Mouse (Mus musculus) gastrocnemius, adult 2 months (tissue): Measurements from ENCODE around the gene Krtap6-5. TPM values are rescaled to one million over a fixed set of nuclear protein-coding genes. Genes with fewer than 3 reads are reported as not detected.
"Not testable (repeated sequence)": the region's sequence is repeated elsewhere in the genome, so short reads cannot be mapped to it uniquely, and the experiment has no call there.

ENCODE experiments used
- DNase-seq: peaks from one replicate; pipeline ENCODE4 v3.0.0; 2022
- H3K27ac ChIP-seq: fragments of 200-600 bp; 2 replicates; pipeline ENCODE4 v1.8.1; 2022; ENCODE audit warnings: mild to moderate bottlenecking
- H3K4me3 ChIP-seq: fragments of 200-600 bp; 2 replicates; pipeline ENCODE4 v1.8.1; 2022; ENCODE audit warnings: mild to moderate bottlenecking, moderate library complexity
- CTCF ChIP-seq: fragments of 200-600 bp; IDR thresholded peaks from 2 replicates; pipeline ENCODE4 v1.8.1; 2022; ENCODE audit warnings: antibody characterized with exemption, mild to moderate bottlenecking, moderate library complexity
- intact Hi-C: fragments of 180-260 bp; cut with DNase I; formaldehyde crosslinking; loops from one replicate; pipeline ENCODE4 v1.15.1; 2025
- long read RNA-seq, 2 experiments: library from polyadenylated mRNA; stranded (forward); transcript quantifications; one replicate each; pipeline ENCODE4 v2.0.0; 2021
- total RNA-seq, 2 experiments: library from RNA; stranded (reverse); gene quantifications; 2 replicates each; pipeline ENCODE4 v1.2.3; 2021

Krtap6-5 gene
- not detected for total RNA-seq
- long read RNA-seq, experiment 1: 0 reads
- long read RNA-seq, experiment 2: 0 reads

DNA sequence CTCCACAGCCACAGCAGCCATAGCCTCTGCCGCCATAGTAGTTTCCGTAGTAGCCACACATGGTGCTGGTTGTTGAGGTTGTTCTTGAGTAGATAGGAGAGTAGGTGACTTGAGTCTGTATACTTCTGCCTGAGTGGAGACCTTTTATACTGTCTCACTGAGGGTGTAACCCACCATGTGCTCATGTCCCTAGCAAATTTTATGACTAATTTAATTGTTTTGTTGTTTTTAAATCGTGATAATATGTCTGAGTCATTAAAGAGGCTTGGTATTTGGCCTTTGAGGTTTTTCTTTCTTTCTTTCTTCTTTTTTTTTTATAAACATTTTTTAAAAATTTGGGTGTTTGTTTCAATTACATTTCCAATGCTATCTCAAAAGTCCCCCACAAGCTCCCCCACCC is at the start of gene Krtap6-5:
Gene Krtap6-5 (minus strand): TSS at position 101 of the 400 bp plus-strand sequence.
- no peak for TF ChIP-seq CTCF
- H3K27ac ChIP-seq: no peak within 1 kb of the TSS
- H3K4me3 ChIP-seq: no peak within 1 kb of the TSS
- intact Hi-C loops: no loop called here
- no peak for DNase-seq

DNA sequence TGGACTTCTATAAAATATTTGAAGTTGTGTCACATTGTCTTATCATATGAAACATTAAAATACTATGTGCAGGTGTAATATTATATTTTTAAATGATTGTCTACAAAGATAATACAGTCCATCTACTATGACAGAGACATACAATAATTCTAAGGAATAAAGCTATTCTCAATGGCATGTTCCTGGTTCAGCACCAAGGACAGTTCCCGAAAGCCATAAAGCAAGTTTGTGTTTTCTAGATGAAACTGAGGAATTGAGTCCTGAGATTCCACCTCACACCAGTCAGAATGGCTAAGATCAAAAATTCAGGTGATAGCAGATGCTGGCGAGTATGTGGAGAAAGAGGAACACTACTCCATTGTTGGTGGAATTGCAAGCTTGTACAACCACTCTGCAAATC is 23.4 kb upstream of the Krtap6-5 start:
- DNase-seq, H3K27ac ChIP-seq, intact Hi-C loops, H3K4me3 ChIP-seq: not testable (repeated sequence)

GRCm38 (mm10) chr16:89063902-89064301 is 16.2 kb upstream of the Krtap6-5 start, which contains the start of gene 1110025L11Rik:
Gene 1110025L11Rik (minus strand): TSS chr16:89064002.
- DNase-seq, intact Hi-C loops: not testable (repeated sequence)

DNA sequence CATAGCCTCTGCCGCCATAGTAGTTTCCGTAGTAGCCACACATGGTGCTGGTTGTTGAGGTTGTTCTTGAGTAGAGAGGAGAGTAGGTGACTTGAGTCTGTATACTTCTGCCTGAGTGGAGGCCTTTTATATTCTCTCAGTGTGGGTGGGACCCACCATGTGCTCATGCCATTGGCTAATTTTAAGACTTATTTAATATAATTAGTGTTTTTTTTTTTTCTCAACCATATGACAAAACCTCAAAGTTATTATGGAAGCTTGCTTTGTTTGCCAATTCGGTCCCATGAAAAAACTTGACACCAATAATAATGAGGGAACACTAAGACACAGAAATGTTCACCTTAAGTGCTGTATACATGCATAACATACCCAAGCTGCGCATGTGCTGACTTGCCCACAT is 6.3 kb downstream of the Krtap6-5 start, which contains the start of gene Gm10228:
Gene Gm10228 (minus strand): TSS at position 101 of the 400 bp plus-strand sequence.
- DNase-seq, H3K27ac ChIP-seq, intact Hi-C loops, H3K4me3 ChIP-seq: not testable (repeated sequence)

More at GRCm38 (mm10) chr16:89063902-89064301, 16.2 kb upstream of the Krtap6-5 start, which contains the start of gene 1110025L11Rik:
- not testable (repeated sequence) for H3K4me3 ChIP-seq, H3K27ac ChIP-seq

GRCm38 (mm10) chr16:89031399-89031798 is 16.3 kb downstream of the Krtap6-5 start, which contains the start of gene Krtap6-1:
Gene Krtap6-1 (plus strand): TSS chr16:89031699.
- H3K27ac ChIP-seq, DNase-seq, H3K4me3 ChIP-seq, intact Hi-C loops: not testable (repeated sequence)

GRCm38 (mm10) chr16:89014984-89015383 is 32.7 kb downstream of the Krtap6-5 start, which contains the start of gene Gm10229:
Gene Gm10229 (plus strand): TSS chr16:89015284.
- DNase-seq, H3K4me3 ChIP-seq, H3K27ac ChIP-seq, intact Hi-C loops: not testable (repeated sequence)

DNA sequence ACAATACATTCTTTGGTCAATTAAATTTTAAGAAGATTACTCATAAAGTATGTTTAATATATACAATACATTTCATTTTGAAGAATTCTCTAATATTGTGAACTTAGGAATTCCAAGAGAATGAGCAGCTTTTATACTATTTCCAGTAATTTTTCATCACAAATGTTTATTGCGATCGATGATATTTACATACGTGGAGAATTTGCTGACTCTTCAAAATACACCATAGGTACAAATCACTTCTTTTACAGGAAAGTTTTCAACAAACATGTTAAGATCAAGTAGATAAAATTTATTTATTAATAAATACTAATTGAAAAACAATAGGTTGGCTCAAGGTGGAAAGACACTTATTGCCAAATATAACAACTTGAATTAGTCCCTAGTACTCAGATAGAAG is 33.7 kb downstream of the Krtap6-5 start:
- no peak for DNase-seq
- Histone ChIP-seq H3K27ac (no peak overlapping the region), H3K4me3 (no peak overlapping the region)
- intact Hi-C loops: no loop called here
- TF ChIP-seq CTCF: no peak

GRCm38 (mm10) chr16:89010659-89011058 is 37.0 kb downstream of the Krtap6-5 start, which contains the start of gene Krtap22-2:
Gene Krtap22-2 (minus strand): TSS chr16:89010759.
- Histone ChIP-seq H3K27ac (no peak within 1 kb of the TSS), H3K4me3 (no peak within 1 kb of the TSS)
- intact Hi-C loops: no loop called here
- no peak for DNase-seq
- no peak for TF ChIP-seq CTCF

Other genes starting within 250 kb of the Krtap6-5 start
- gene Gm20741, start 235.7 kb downstream of the Krtap6-5 start, total RNA-seq: not detected
- not detected for gene Krtap15, start 227.7 kb downstream of the Krtap6-5 start, total RNA-seq
- gene Krtap14, start 221.7 kb downstream of the Krtap6-5 start, total RNA-seq: not detected
- not detected for gene Krtap19-1, start 178.5 kb downstream of the Krtap6-5 start, total RNA-seq
- gene Krtap19-2, start 173.6 kb downstream of the Krtap6-5 start, total RNA-seq: not detected
- not detected for gene Krtap19-3, start 169.8 kb downstream of the Krtap6-5 start, total RNA-seq
- gene Krtap19-4, start 162.8 kb downstream of the Krtap6-5 start, total RNA-seq: not detected
- not detected for gene Krtap19-5, start 151.4 kb downstream of the Krtap6-5 start, total RNA-seq
- not detected for gene Krtap19-9b, start 115.6 kb downstream of the Krtap6-5 start, total RNA-seq
- not detected for gene Krtap16-3, start 85.0 kb downstream of the Krtap6-5 start, total RNA-seq
- gene Krtap22-2, start 37.1 kb downstream of the Krtap6-5 start, total RNA-seq: not detected
- not detected for gene Gm10229, start 32.6 kb downstream of the Krtap6-5 start, total RNA-seq
- not detected for gene Krtap6-1, start 16.2 kb downstream of the Krtap6-5 start, total RNA-seq
- gene Gm10228, start 6.4 kb downstream of the Krtap6-5 start, total RNA-seq: not detected
- not detected for gene 1110025L11Rik, start 16.1 kb upstream of the Krtap6-5 start, total RNA-seq
- gene Krtap6-3, start 36.1 kb upstream of the Krtap6-5 start, total RNA-seq: not detected
- not detected for gene Gm6358, start 93.0 kb upstream of the Krtap6-5 start, total RNA-seq
- not detected for gene Gm10061, start 103.2 kb upstream of the Krtap6-5 start, total RNA-seq
- gene Gm9789, start 110.1 kb upstream of the Krtap6-5 start, total RNA-seq: not detected
- gene Gm7735, start 121.6 kb upstream of the Krtap6-5 start, total RNA-seq: not detected
- not detected for gene 1110057P08Rik, start 126.9 kb upstream of the Krtap6-5 start, total RNA-seq
- not detected for gene Krtap20-2, start 158.0 kb upstream of the Krtap6-5 start, total RNA-seq